Mouse (Mus musculus) small intestine, adult 2 months (tissue): Measurements from ENCODE around the gene Hap1.

Experiments
- CTCF ChIP-seq: fragments of 200-500 bp; IDR thresholded peaks from 2 replicates; pipeline ENCODE4 v1.5.1; 2012; ENCODE audit warnings: low read depth, mild to moderate bottlenecking, control low read depth, inconsistent platforms, low read length, moderate library complexity, mixed read lengths; ENCODE audit not compliant: insufficient replicate concordance, insufficient read length; ENCODE audit errors: extremely low read depth
- POLR2A ChIP-seq: fragments of 200-500 bp; IDR thresholded peaks from 2 replicates; pipeline ENCODE4 v1.6.1; 2012; ENCODE audit warnings: low read depth, mild to moderate bottlenecking, control low read depth, inconsistent platforms, low read length, moderate library complexity

GRCm38 (mm10) chr11:100369822-100370221 lies 13.9 kb upstream of the Hap1 start:
- no peak for TF ChIP-seq CTCF
- no peak for TF ChIP-seq POLR2A
